Mouse (Mus musculus) liver, embryonic 14.5 days (tissue): ENCODE results near the gene Phactr1. TPM values are rescaled to one million over a fixed set of nuclear protein-coding genes. Genes with fewer than 3 reads are reported as not detected.

ENCODE experiments used
- ATAC-seq: fragments of 200-750 bp; cut with Nextera tagmentation; 2 replicates; pipeline ENCODE4 v1.8.0; 2017; ENCODE audit warnings: moderate number of reproducible peaks, mild to moderate bottlenecking, moderate library complexity; ENCODE audit not compliant: insufficient read depth
- DNase-seq, 3 experiments: peaks; one replicate each; pipeline ENCODE4 v3.0.0-alpha.2; 2012 to 2013; ENCODE audit warnings: low read depth in 3 of 3, low spot score in 3 of 3
- H3K27ac ChIP-seq: fragments of 300-500 bp; sonication (generic); 2 replicates; pipeline ENCODE4 v1.5.1; 2014; ENCODE audit warnings: moderate library complexity, mild to moderate bottlenecking, control low read depth, inconsistent platforms
- H3K27me3 ChIP-seq: fragments of 300-500 bp; sonication (generic); 2 replicates; pipeline ENCODE4 v1.6.1; 2014; ENCODE audit warnings: mild to moderate bottlenecking, low read length, moderate library complexity; ENCODE audit not compliant: control insufficient read depth, insufficient read depth
- H3K36me3 ChIP-seq: fragments of 300-500 bp; sonication (generic); replicated peaks from 2 replicates; pipeline ENCODE4 v1.6.1; 2014; ENCODE audit warnings: low read depth; ENCODE audit not compliant: control insufficient read depth, insufficient read depth
- H3K4me1 ChIP-seq, 2 experiments: fragments of 200-500 bp in 1 of 2; fragments of 300-500 bp in 1 of 2; sonication (generic) in 1 of 2; replicated peaks; 2 replicates each; pipeline ENCODE4 v1.6.1; 2012 to 2014; ENCODE audit warnings: antibody characterized with exemption in 1 of 2, inconsistent platforms in 1 of 2, low read length in 1 of 2; ENCODE audit not compliant: control insufficient read depth in 2 of 2, insufficient read depth in 2 of 2
- H3K4me2 ChIP-seq: fragments of 300-500 bp; sonication (generic); 2 replicates; pipeline ENCODE4 v1.6.1; 2014; ENCODE audit warnings: low read depth, mild to moderate bottlenecking, control low read depth, moderate library complexity
- H3K4me3 ChIP-seq, 2 experiments: fragments of 200-500 bp in 1 of 2; fragments of 300-500 bp in 1 of 2; sonication (generic) in 1 of 2; 2 replicates each; pipeline ENCODE4 v1.5.1; 2012 to 2014; ENCODE audit warnings: low read depth in 2 of 2, low read length in 2 of 2, mild to moderate bottlenecking in 2 of 2, control low read depth in 1 of 2, inconsistent platforms in 1 of 2, moderate library complexity in 1 of 2; ENCODE audit not compliant: insufficient read depth in 1 of 2
- H3K9ac ChIP-seq: fragments of 300-500 bp; sonication (generic); replicated peaks from 2 replicates; pipeline ENCODE4 v1.6.1; 2014; ENCODE audit warnings: mild to moderate bottlenecking, control low read depth, moderate library complexity
- H3K9me3 ChIP-seq: fragments of 300-500 bp; sonication (generic); 2 replicates; pipeline ENCODE4 v1.6.1; 2016; ENCODE audit warnings: low read length, mixed read lengths; ENCODE audit not compliant: control insufficient read depth
- CTCF ChIP-seq: IDR thresholded peaks from 2 replicates; pipeline ENCODE4 v1.5.1; 2016; ENCODE audit warnings: antibody characterized with exemption, low read depth, control low read depth
- EP300 ChIP-seq: IDR thresholded peaks from 2 replicates; pipeline ENCODE4 v1.6.1; 2016; ENCODE audit warnings: antibody characterized with exemption, low read depth
- WGBS: fragments of 180-500 bp; shearing (Covaris S2); extraction: QIAGEN DNeasy Blood & Tissue Kit; methylation state at CpG from one replicate; pipeline ENCODE4 v1.1.7; 2014; ENCODE audit not compliant: insufficient replicate concordance; 5-methylcytosine and 5-hydroxymethylcytosine counted together
- polyA plus RNA-seq, 2 experiments: library from polyadenylated mRNA; depleted of rRNA in 1 of 2; stranded (reverse) in 1 of 2; unstranded in 1 of 2; fragments of >200 nt; fragmentation: Nextera tagmentation in 1 of 2; extraction: Ambion mirVana in 1 of 2; gene quantifications; 2 replicates each; pipeline versions ENCODE4 v1.2.1 to v1.2.3; 2012 to 2014

Phactr1 gene
- polyA plus RNA-seq, 2 experiments = 0.15 to 0.21 TPM

GRCm38 (mm10) chr13:42681299-42681698 lies 876 bp downstream of the Phactr1 start:
- Histone ChIP-seq H3K9me3 (no peaks in the 10 kb centered on the region), H3K36me3 (no peaks in the 10 kb centered on the region), H3K9ac (no peak overlapping the region), H3K4me2 (no peak overlapping the region), H3K4me3 (no peak overlapping the region), H3K27ac (no peak overlapping the region), H3K4me1 (no peaks in the 10 kb centered on the region), H3K27me3 (no peaks in the 10 kb centered on the region)
- WGBS = 67% methylated on average over 9 of the region's 9 CpGs
- TF ChIP-seq EP300 = no peak
- no peak for TF ChIP-seq CTCF
- no peak for ATAC-seq
- DNase-seq = no peak

- DNase-seq (no peak), ATAC-seq (no peak)
- Histone ChIP-seq H3K4me2 (no peak overlapping the region), H3K9me3 (no peaks in the 10 kb centered on the region), H3K27ac (no peak overlapping the region), H3K4me1 (no peaks in the 10 kb centered on the region), H3K9ac (no peak overlapping the region), H3K4me3 (no peak overlapping the region), H3K27me3 (no peaks in the 10 kb centered on the region), H3K36me3 (no peaks in the 10 kb centered on the region)
- 72% methylated on average over 7 of the region's 7 CpGs for WGBS
- TF ChIP-seq CTCF = no peak
Measured at GRCm38 (mm10) chr13:42684181-42684580, 3.8 kb downstream of the Phactr1 start.

GRCm38 (mm10) chr13:42692233-42692632 lies 11.8 kb downstream of the Phactr1 start:
- Histone ChIP-seq H3K9ac (no peak overlapping the region), H3K27ac (no peak overlapping the region), H3K4me1 (no peaks in the 10 kb centered on the region), H3K27me3 (no peaks in the 10 kb centered on the region), H3K9me3 (no peaks in the 10 kb centered on the region), H3K36me3 (no peaks in the 10 kb centered on the region), H3K4me3 (no peak overlapping the region), H3K4me2 (no peak overlapping the region)
- DNase-seq (no peak), ATAC-seq (no peak)
- TF ChIP-seq CTCF = no peak
- WGBS = 38% methylated on average over 4 of the region's 4 CpGs

GRCm38 (mm10) chr13:42696641-42697040 lies 16.2 kb downstream of the Phactr1 start:
- ATAC-seq = no peak

GRCm38 (mm10) chr13:42709148-42709547 lies 28.7 kb downstream of the Phactr1 start:
- H3K4me1 ChIP-seq = no peaks in the 10 kb centered on the region
- TF ChIP-seq EP300 (no peak), CTCF (no peak)
- no peak overlapping the region for H3K4me3 ChIP-seq
- no peak for DNase-seq
- no peaks in the 10 kb centered on the region for H3K36me3 ChIP-seq
- 14% methylated on average over 11 of the region's 11 CpGs for WGBS
- H3K9ac ChIP-seq = no peak overlapping the region
- ATAC-seq = no peak
- H3K27ac ChIP-seq = no peak overlapping the region
- H3K9me3 ChIP-seq = no peaks in the 10 kb centered on the region
- H3K4me2 ChIP-seq = no peak overlapping the region
- peaks cover 18% of the 10 kb centered on the region for H3K27me3 ChIP-seq

More at GRCm38 (mm10) chr13:42696641-42697040, 16.2 kb downstream of the Phactr1 start:
- Histone ChIP-seq H3K27ac (no peak overlapping the region), H3K9ac (no peak overlapping the region), H3K4me3 (no peak overlapping the region), H3K36me3 (no peaks in the 10 kb centered on the region), H3K4me2 (no peak overlapping the region), H3K9me3 (no peaks in the 10 kb centered on the region), H3K4me1 (no peaks in the 10 kb centered on the region), H3K27me3 (no peaks in the 10 kb centered on the region)
- DNase-seq = no peak
- WGBS = 60% methylated on average over 5 of the region's 5 CpGs
- TF ChIP-seq EP300 = no peak
- no peak for TF ChIP-seq CTCF
